Mouse (Mus musculus) heart, postnatal 0 days (tissue): ENCODE measurements around the gene Gnas. TPM values are rescaled to one million over a fixed set of nuclear protein-coding genes. Genes with fewer than 3 reads are reported as not detected.

Source experiments
- ATAC-seq: fragments of 200-750 bp; cut with Nextera tagmentation; 2 replicates; pipeline ENCODE4 v1.8.0; 2017; ENCODE audit warnings: low read depth, moderate number of reproducible peaks, moderate library complexity; ENCODE audit not compliant: insufficient read depth
- DNase-seq: peaks from one replicate; pipeline ENCODE4 v3.0.0-alpha.2; 2016; ENCODE audit warnings: low spot score
- H3K27ac ChIP-seq: fragments of 300-500 bp; sonication (generic); 2 replicates; pipeline ENCODE4 v1.5.1; 2014; ENCODE audit warnings: low read depth, mild to moderate bottlenecking
- H3K27me3 ChIP-seq: fragments of 300-500 bp; sonication (generic); 2 replicates; pipeline ENCODE4 v1.6.1; 2014; ENCODE audit warnings: low read length, mixed read lengths; ENCODE audit not compliant: control insufficient read depth, insufficient read depth
- H3K36me3 ChIP-seq: fragments of 300-500 bp; sonication (generic); replicated peaks from 2 replicates; pipeline ENCODE4 v1.6.1; 2014; ENCODE audit warnings: low read length, mixed read lengths; ENCODE audit not compliant: control insufficient read depth, insufficient read depth
- H3K4me1 ChIP-seq: fragments of 300-500 bp; sonication (generic); 2 replicates; pipeline ENCODE4 v1.6.1; 2014; ENCODE audit warnings: antibody characterized with exemption; ENCODE audit not compliant: control insufficient read depth, insufficient read depth
- H3K4me2 ChIP-seq: fragments of 300-500 bp; sonication (generic); 2 replicates; pipeline ENCODE4 v1.6.1; 2014; ENCODE audit warnings: low read depth, mild to moderate bottlenecking, low read length, moderate library complexity
- H3K4me3 ChIP-seq: fragments of 300-500 bp; sonication (generic); 2 replicates; pipeline ENCODE4 v1.5.1; 2014; ENCODE audit warnings: low read depth, low read length
- H3K9ac ChIP-seq: fragments of 300-500 bp; sonication (generic); replicated peaks from 2 replicates; pipeline ENCODE4 v1.6.1; 2014; ENCODE audit warnings: low read depth, low read length, mixed read lengths
- H3K9me3 ChIP-seq: fragments of 300-500 bp; sonication (generic); replicated peaks from 2 replicates; pipeline ENCODE4 v1.6.1; 2016; ENCODE audit warnings: low read length; ENCODE audit not compliant: control insufficient read depth
- CTCF ChIP-seq: IDR thresholded peaks from 2 replicates; pipeline ENCODE4 v1.5.1; 2016; ENCODE audit warnings: antibody characterized with exemption, control low read depth, low read depth
- EP300 ChIP-seq: IDR thresholded peaks from 2 replicates; pipeline ENCODE4 v1.6.1; 2016; ENCODE audit warnings: antibody characterized with exemption, low read depth
- WGBS: fragments of 180-500 bp; shearing (Covaris S2); extraction: QIAGEN DNeasy Blood & Tissue Kit; methylation state at CpG from one replicate; pipeline ENCODE4 v1.1.7; 2014; 5-methylcytosine and 5-hydroxymethylcytosine counted together
- polyA plus RNA-seq: library from polyadenylated mRNA; unstranded; fragments of >200 nt; fragmentation: Nextera tagmentation; extraction: Ambion mirVana; gene quantifications from 2 replicates; pipeline ENCODE4 v1.2.1, GENCODE M21; 2015
- total RNA-seq: library from RNA; depleted of rRNA; stranded (reverse); fragments of >200 nt; gene quantifications from 2 replicates; pipeline ENCODE4 v1.2.3, GENCODE M21; 2014; ENCODE audit warnings: low replicate concordance

The Gnas gene
- total and polyA plus RNA-seq, 2 experiments from 2014 or later = 1,131 to 1,263 TPM

GRCm38 (mm10) chr2:174328358-174328905, 44.3 kb downstream of the Gnas start:
- H3K27ac ChIP-seq = peak overlapping the region; percentile 100
- DNase-seq (no peak), ATAC-seq (no peak)
- WGBS = 48% methylated on average over 46 of the region's 46 CpGs
- peak overlapping the region; percentile 100 for H3K4me3 ChIP-seq
- H3K4me2 ChIP-seq = peak overlapping the region; percentile 78
- TF ChIP-seq EP300 = no peak
- TF ChIP-seq CTCF = no peak
- H3K9me3 ChIP-seq = no peaks in the 10 kb centered on the region
- peaks cover 14% of the 10 kb centered on the region for H3K4me1 ChIP-seq
- H3K9ac ChIP-seq = peak overlapping the region; percentile 100
- H3K36me3 ChIP-seq = no peaks in the 10 kb centered on the region
- no peaks in the 10 kb centered on the region for H3K27me3 ChIP-seq

DNA sequence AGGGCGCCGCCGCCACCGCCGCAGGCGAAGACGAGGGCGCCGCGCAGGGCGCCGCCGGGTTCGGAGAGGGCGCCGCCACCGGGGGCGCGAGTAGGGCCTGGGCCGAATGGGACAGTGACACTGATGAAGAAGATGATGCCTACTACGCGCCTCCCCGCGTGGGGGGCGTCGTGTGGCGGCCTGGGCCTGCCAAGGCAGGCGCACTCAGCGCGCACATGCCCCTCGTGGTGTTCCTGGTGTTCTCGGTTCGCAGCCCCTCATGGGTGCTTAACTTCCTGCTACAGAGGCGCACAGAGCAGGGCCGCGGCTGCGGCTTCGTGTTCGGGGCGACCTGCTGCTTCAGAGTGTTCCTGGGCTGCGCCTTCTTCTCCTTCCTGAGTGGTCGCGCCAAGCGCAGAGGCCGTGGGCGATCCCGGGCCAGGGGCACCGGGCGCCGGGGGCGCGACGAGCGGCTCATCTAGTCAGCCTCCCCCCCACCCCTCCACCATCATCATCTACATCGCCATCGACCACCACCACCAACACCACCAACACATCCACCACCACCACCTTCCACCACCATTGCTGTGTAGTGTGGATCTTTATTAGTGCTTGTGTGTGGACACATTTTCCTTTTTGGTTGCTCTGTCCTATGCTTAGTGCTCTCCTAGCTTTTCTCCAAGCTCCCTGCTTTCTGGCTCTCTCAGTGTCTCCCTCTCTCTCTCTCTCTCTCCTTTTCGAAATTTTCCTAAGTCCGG, 45.0 kb downstream of the Gnas start:
- no peaks in the 10 kb centered on the region for H3K9me3 ChIP-seq
- no peak for ATAC-seq
- H3K9ac ChIP-seq = peak overlapping the region; percentile 100
- H3K4me2 ChIP-seq = peak overlapping the region; percentile 78
- DNase-seq = no peak
- peaks cover 21% of the 10 kb centered on the region for H3K4me1 ChIP-seq
- H3K4me3 ChIP-seq = peak overlapping the region; percentile 100
- H3K36me3 ChIP-seq = no peaks in the 10 kb centered on the region
- H3K27me3 ChIP-seq = no peaks in the 10 kb centered on the region
- H3K27ac ChIP-seq = peak overlapping the region; percentile 100
- 43% methylated on average over 51 of the region's 58 CpGs for WGBS
- no peak; the same call in 1 of the 2 replicates for TF ChIP-seq CTCF
- no peak for TF ChIP-seq EP300

DNA sequence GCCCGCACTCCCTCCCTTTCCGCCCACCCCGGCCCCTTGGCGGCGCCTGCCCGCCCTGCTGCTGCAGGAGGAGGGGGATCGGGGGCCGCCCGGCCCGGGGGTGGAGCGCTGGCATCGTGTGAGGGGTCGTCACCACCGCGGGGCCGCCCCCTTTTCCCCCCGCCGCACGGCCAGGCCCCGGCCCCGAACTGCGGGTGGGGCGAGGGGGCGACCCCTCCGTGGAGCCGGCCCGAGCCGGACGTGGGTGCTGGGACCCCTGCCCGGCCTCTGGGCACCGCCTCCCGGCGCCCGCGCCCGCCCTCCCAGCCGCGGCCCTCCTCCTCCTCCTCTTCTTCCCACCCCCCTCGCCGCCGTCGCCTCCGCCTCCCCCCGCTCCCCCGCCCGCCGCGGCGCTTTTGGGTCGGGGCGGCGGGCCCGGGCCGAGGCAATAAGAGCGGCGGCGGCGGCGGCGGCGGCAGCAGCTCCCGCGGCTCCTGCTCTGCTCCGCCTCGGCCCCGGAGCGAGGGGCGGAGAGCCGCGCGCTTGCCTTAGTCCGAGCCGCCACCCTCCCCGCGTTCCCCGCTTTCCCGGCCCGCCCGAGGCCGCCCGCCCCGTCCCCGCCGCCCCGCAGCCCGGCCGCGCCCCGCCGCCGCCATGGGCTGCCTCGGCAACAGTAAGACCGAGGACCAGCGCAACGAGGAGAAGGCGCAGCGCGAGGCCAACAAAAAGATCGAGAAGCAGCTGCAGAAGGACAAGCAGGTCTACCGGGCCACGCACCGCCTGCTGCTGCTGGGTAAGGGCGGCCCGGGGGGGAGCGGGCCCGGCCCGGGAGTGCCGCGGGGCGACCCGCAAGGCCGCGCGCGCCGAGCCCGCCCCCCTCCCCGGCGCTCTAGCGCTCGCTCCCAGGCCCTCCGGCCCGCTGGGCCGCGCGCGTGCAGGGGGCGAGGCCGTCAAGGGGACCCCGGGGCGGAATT, 45.8 kb downstream of the Gnas start:
- H3K36me3 ChIP-seq = no peaks in the 10 kb centered on the region
- peak overlapping the region; percentile 100 for H3K4me3 ChIP-seq
- no peaks in the 10 kb centered on the region for H3K9me3 ChIP-seq
- peak overlapping the region; percentile 100 for H3K9ac ChIP-seq
- ATAC-seq = peak; percentile 73
- peaks cover 29% of the 10 kb centered on the region for H3K4me1 ChIP-seq
- peak overlapping the region; percentile 78 for H3K4me2 ChIP-seq
- TF ChIP-seq CTCF (0 out of 2 replicates have a peak, but pooled peaks have one; percentile 39), EP300 (no peak)
- no peaks in the 10 kb centered on the region for H3K27me3 ChIP-seq
- peak; percentile 81 for DNase-seq
- peak overlapping the region; percentile 100 for H3K27ac ChIP-seq
- WGBS = under 1% methylated on average over 89 of the region's 131 CpGs

- Histone ChIP-seq H3K27ac (peak overlapping the region; percentile 100), H3K4me2 (peak overlapping the region; percentile 78), H3K9ac (peak overlapping the region; percentile 100), H3K4me1 (peaks cover 36% of the 10 kb centered on the region), H3K9me3 (no peaks in the 10 kb centered on the region), H3K36me3 (no peaks in the 10 kb centered on the region), H3K27me3 (no peaks in the 10 kb centered on the region), H3K4me3 (peak overlapping the region; percentile 100)
- ATAC-seq = peak; percentile 57
- under 1% methylated on average over 43 of the region's 48 CpGs for WGBS
- TF ChIP-seq CTCF (peak; percentile 18; the same call in 1 of the 2 replicates), EP300 (no peak)
- peak; percentile 70 for DNase-seq
Measured at GRCm38 (mm10) chr2:174330616-174331191, 46.6 kb downstream of the Gnas start.
